Mouse (Mus musculus): ENCODE measurements around the gene Mcur1. TPM values are rescaled to one million over a fixed set of nuclear protein-coding genes. Genes with fewer than 3 reads are reported as not detected.

Mcur1 gene
- polyA plus RNA-seq, 1 experiment from 2014 or later, result 10.1 TPM

GRCm38 (mm10) chr13:43516119-43516518, 43.9 kb downstream of the Mcur1 start:
- Histone ChIP-seq H3K9me3 (no peaks in the 10 kb centered on the region), H3K4me1 (peaks cover 6% of the 10 kb centered on the region; the same call in 1 of the 2 replicates), H3K4me3 (no peak overlapping the region), H3K27ac (no peak overlapping the region), H3K27me3 (ENCODE audit: poor library complexity, severe bottlenecking) (no peaks in the 10 kb centered on the region), H3K36me3 (replicated peaks) (no peaks in the 10 kb centered on the region)
- DNase-seq (ENCODE audit: extremely low spot score, low spot score), result no peak
- 91% methylated on average over 5 of the region's 5 CpGs for WGBS

GRCm38 (mm10) chr13:43514950-43515358, 45.0 kb downstream of the Mcur1 start:
- no peak for DNase-seq (ENCODE audit: extremely low spot score, low spot score)
- H3K9me3 ChIP-seq, result no peaks in the 10 kb centered on the region
- 86% methylated on average over 8 of the region's 8 CpGs for WGBS
- peaks cover 6% of the 10 kb centered on the region; the same call in 1 of the 2 replicates for H3K4me1 ChIP-seq
- no peak overlapping the region for H3K27ac ChIP-seq
- H3K27me3 ChIP-seq (ENCODE audit: poor library complexity, severe bottlenecking), result no peaks in the 10 kb centered on the region
- H3K4me3 ChIP-seq, result no peak overlapping the region
- no peaks in the 10 kb centered on the region for H3K36me3 ChIP-seq (replicated peaks)

GRCm38 (mm10) chr13:43512736-43513135, 47.3 kb downstream of the Mcur1 start:
- Histone ChIP-seq H3K27ac (no peak overlapping the region), H3K4me3 (no peak overlapping the region), H3K27me3 (ENCODE audit: poor library complexity, severe bottlenecking) (no peaks in the 10 kb centered on the region), H3K9me3 (no peaks in the 10 kb centered on the region), H3K4me1 (peaks cover 6% of the 10 kb centered on the region; the same call in 1 of the 2 replicates), H3K36me3 (replicated peaks) (no peaks in the 10 kb centered on the region)
- 86% methylated on average over 3 of the region's 3 CpGs for WGBS
- DNase-seq (ENCODE audit: extremely low spot score, low spot score), result no peak

GRCm38 (mm10) chr13:43505798-43506197, 54.2 kb downstream of the Mcur1 start:
- DNase-seq (ENCODE audit: extremely low spot score, low spot score), result no peak
- Histone ChIP-seq H3K4me3 (no peak overlapping the region), H3K9me3 (no peaks in the 10 kb centered on the region), H3K27me3 (ENCODE audit: poor library complexity, severe bottlenecking) (peaks cover 10% of the 10 kb centered on the region; the same call in 1 of the 2 replicates), H3K4me1 (peaks cover 16% of the 10 kb centered on the region), H3K27ac (no peak overlapping the region), H3K36me3 (replicated peaks) (no peaks in the 10 kb centered on the region)
- 92% methylated on average over 3 of the region's 3 CpGs for WGBS

GRCm38 (mm10) chr13:43503395-43503850, 56.6 kb downstream of the Mcur1 start:
- Histone ChIP-seq H3K27me3 (ENCODE audit: poor library complexity, severe bottlenecking) (peaks cover 10% of the 10 kb centered on the region; the same call in 1 of the 2 replicates), H3K4me1 (peaks cover 16% of the 10 kb centered on the region), H3K9me3 (no peaks in the 10 kb centered on the region), H3K4me3 (peak overlapping the region; percentile 49), H3K36me3 (replicated peaks) (no peaks in the 10 kb centered on the region), H3K27ac (peak overlapping the region; percentile 85)
- peak; percentile 73 for DNase-seq (ENCODE audit: extremely low spot score, low spot score)
- WGBS, result 0% methylated on average over 19 of the region's 19 CpGs

- DNase-seq (ENCODE audit: extremely low spot score, low spot score), result no peak
- H3K27me3 ChIP-seq (ENCODE audit: poor library complexity, severe bottlenecking), result peaks cover 10% of the 10 kb centered on the region; the same call in 1 of the 2 replicates
- WGBS, result 77% methylated on average over 5 of the region's 5 CpGs
Observed at GRCm38 (mm10) chr13:43501601-43502000, 58.4 kb downstream of the Mcur1 start.

GRCm38 (mm10) chr13:43500483-43500850, 59.5 kb downstream of the Mcur1 start:
- Histone ChIP-seq H3K36me3 (replicated peaks) (no peaks in the 10 kb centered on the region), H3K27ac (no peak overlapping the region), H3K9me3 (no peaks in the 10 kb centered on the region; the same call in 1 of the 2 replicates), H3K27me3 (ENCODE audit: poor library complexity, severe bottlenecking) (peaks cover 10% of the 10 kb centered on the region; the same call in 1 of the 2 replicates), H3K4me3 (no peak overlapping the region), H3K4me1 (peaks cover 23% of the 10 kb centered on the region)
- DNase-seq (ENCODE audit: extremely low spot score, low spot score), result no peak
- WGBS, result 94% methylated on average over 4 of the region's 4 CpGs

More at GRCm38 (mm10) chr13:43501601-43502000, 58.4 kb downstream of the Mcur1 start:
- no peaks in the 10 kb centered on the region for H3K36me3 ChIP-seq (replicated peaks)
- H3K4me1 ChIP-seq, result peaks cover 21% of the 10 kb centered on the region
- H3K4me3 ChIP-seq, result no peak overlapping the region
- H3K9me3 ChIP-seq, result no peaks in the 10 kb centered on the region; the same call in 1 of the 2 replicates
- no peak overlapping the region for H3K27ac ChIP-seq

- no peaks in the 10 kb centered on the region for H3K36me3 ChIP-seq (replicated peaks)
- 81% methylated on average over 7 of the region's 7 CpGs for WGBS
- no peak overlapping the region for H3K4me3 ChIP-seq
- no peaks in the 10 kb centered on the region; the same call in 1 of the 2 replicates for H3K9me3 ChIP-seq
- H3K27ac ChIP-seq, result no peak overlapping the region
- H3K4me1 ChIP-seq, result peaks cover 23% of the 10 kb centered on the region
- H3K27me3 ChIP-seq (ENCODE audit: poor library complexity, severe bottlenecking), result peaks cover 9% of the 10 kb centered on the region; the same call in 1 of the 2 replicates
- no peak for DNase-seq (ENCODE audit: extremely low spot score, low spot score)
Observed at GRCm38 (mm10) chr13:43499731-43500482, 60.1 kb downstream of the Mcur1 start.

GRCm38 (mm10) chr13:43498849-43499248, 61.1 kb downstream of the Mcur1 start:
- Histone ChIP-seq H3K27me3 (ENCODE audit: poor library complexity, severe bottlenecking) (no peaks in the 10 kb centered on the region), H3K4me1 (peaks cover 19% of the 10 kb centered on the region), H3K27ac (no peak overlapping the region), H3K36me3 (replicated peaks) (no peaks in the 10 kb centered on the region), H3K9me3 (no peaks in the 10 kb centered on the region; the same call in 1 of the 2 replicates), H3K4me3 (no peak overlapping the region)
- 91% methylated on average over 14 of the region's 14 CpGs for WGBS
- DNase-seq (ENCODE audit: extremely low spot score, low spot score), result no peak

GRCm38 (mm10) chr13:43497769-43498168, 62.2 kb downstream of the Mcur1 start:
- Histone ChIP-seq H3K27ac (no peak overlapping the region), H3K9me3 (no peaks in the 10 kb centered on the region; the same call in 1 of the 2 replicates), H3K4me1 (peaks cover 13% of the 10 kb centered on the region), H3K4me3 (no peak overlapping the region), H3K36me3 (replicated peaks) (no peaks in the 10 kb centered on the region), H3K27me3 (ENCODE audit: poor library complexity, severe bottlenecking) (no peaks in the 10 kb centered on the region)
- 96% methylated on average over 3 of the region's 3 CpGs for WGBS
- no peak for DNase-seq (ENCODE audit: extremely low spot score, low spot score)

- no peak overlapping the region for H3K4me3 ChIP-seq
- no peaks in the 10 kb centered on the region for H3K27me3 ChIP-seq (ENCODE audit: poor library complexity, severe bottlenecking)
- no peaks in the 10 kb centered on the region for H3K36me3 ChIP-seq (replicated peaks)
- peak; percentile 24 for DNase-seq (ENCODE audit: extremely low spot score, low spot score)
- WGBS, result 4% methylated on average over 2 of the region's 2 CpGs
- H3K27ac ChIP-seq, result no peak overlapping the region
- H3K9me3 ChIP-seq, result no peaks in the 10 kb centered on the region; the same call in 1 of the 2 replicates
- peaks cover 15% of the 10 kb centered on the region for H3K4me1 ChIP-seq
Observed at GRCm38 (mm10) chr13:43496660-43497059, 63.3 kb downstream of the Mcur1 start.

- Histone ChIP-seq H3K4me3 (no peak overlapping the region), H3K36me3 (replicated peaks) (no peaks in the 10 kb centered on the region), H3K4me1 (peaks cover 15% of the 10 kb centered on the region), H3K9me3 (no peaks in the 10 kb centered on the region; the same call in 1 of the 2 replicates), H3K27ac (no peak overlapping the region), H3K27me3 (ENCODE audit: poor library complexity, severe bottlenecking) (no peaks in the 10 kb centered on the region)
- DNase-seq (ENCODE audit: extremely low spot score, low spot score), result no peak
- 90% methylated on average over 7 of the region's 7 CpGs for WGBS
Observed at GRCm38 (mm10) chr13:43495645-43496044, 64.3 kb downstream of the Mcur1 start.

GRCm38 (mm10) chr13:43493725-43494124, 66.3 kb downstream of the Mcur1 start:
- WGBS, result 97% methylated on average over 7 of the region's 7 CpGs
- H3K4me3 ChIP-seq, result no peak overlapping the region
- DNase-seq (ENCODE audit: extremely low spot score, low spot score), result no peak

More at GRCm38 (mm10) chr13:43493725-43494124, 66.3 kb downstream of the Mcur1 start:
- H3K27me3 ChIP-seq (ENCODE audit: poor library complexity, severe bottlenecking), result no peaks in the 10 kb centered on the region
- H3K9me3 ChIP-seq, result no peaks in the 10 kb centered on the region; the same call in 1 of the 2 replicates
- H3K36me3 ChIP-seq (replicated peaks), result no peaks in the 10 kb centered on the region
- peaks cover 15% of the 10 kb centered on the region for H3K4me1 ChIP-seq
- no peak overlapping the region for H3K27ac ChIP-seq

All from forebrain, embryonic 10.5 days (tissue).